Mouse (Mus musculus): ENCODE results near the gene Slc16a3. TPM values are rescaled to one million over a fixed set of nuclear protein-coding genes. Genes with fewer than 3 reads are reported as not detected.

The Slc16a3 gene
- polyA plus RNA-seq (2012; rRNA removed): 8.0 and 8.5 TPM in 2 replicates

GRCm38 (mm10) chr11:120948328-120948727 is at the start of gene Slc16a3:
Slc16a3 (plus strand) TSS chr11:120948480.
- H3K4me3 ChIP-seq (ENCODE audit: control insufficient read depth, insufficient read depth, low read length): peak within 1 kb of the TSS; percentile 41
- WGBS: 6% methylated on average over 12 of the region's 12 CpGs
- DNase-seq: peak; percentile 23
- peaks cover 25% of the 10 kb centered on the region for H3K4me1 ChIP-seq (replicated peaks; ENCODE audit: control insufficient read depth, insufficient read depth, low read length)
- no peaks in the 10 kb centered on the region for H3K36me3 ChIP-seq (ENCODE audit: control insufficient read depth, insufficient read depth, low read length)
- no peak within 1 kb of the TSS for H3K27ac ChIP-seq (ENCODE audit: control insufficient read depth, insufficient read depth, low read length)
- no peaks in the 10 kb centered on the region; the same call in 1 of the 2 replicates for H3K27me3 ChIP-seq (ENCODE audit: control insufficient read depth, insufficient read depth, low read length)
- TF ChIP-seq CTCF (IDR thresholded peaks at IDR 0.05; ENCODE audit: borderline replicate concordance, control insufficient read depth, extremely low read depth, insufficient read depth, low read length, poor library complexity): no peak

- Histone ChIP-seq H3K27ac (ENCODE audit: control insufficient read depth, insufficient read depth, low read length) (no peak overlapping the region), H3K27me3 (ENCODE audit: control insufficient read depth, insufficient read depth, low read length) (no peaks in the 10 kb centered on the region), H3K36me3 (ENCODE audit: control insufficient read depth, insufficient read depth, low read length) (no peaks in the 10 kb centered on the region), H3K4me3 (ENCODE audit: control insufficient read depth, insufficient read depth, low read length) (no peak overlapping the region), H3K4me1 (replicated peaks; ENCODE audit: control insufficient read depth, insufficient read depth, low read length) (peaks cover 4% of the 10 kb centered on the region; the same call in 1 of the 2 replicates)
- WGBS: 95% methylated on average over 8 of the region's 8 CpGs
- TF ChIP-seq POLR2A (IDR thresholded peaks at IDR 0.05; ENCODE audit: control insufficient read depth, extremely low read depth, insufficient read depth, low read length, poor library complexity) (no peak), CTCF (IDR thresholded peaks at IDR 0.05; ENCODE audit: borderline replicate concordance, control insufficient read depth, extremely low read depth, insufficient read depth, low read length, poor library complexity) (no peak)
- no peak for DNase-seq
Observed at GRCm38 (mm10) chr11:120900276-120901244, 47.7 kb upstream of the Slc16a3 start.

GRCm38 (mm10) chr11:120901729-120902486 is 46.4 kb upstream of the Slc16a3 start:
- no peaks in the 10 kb centered on the region for H3K27me3 ChIP-seq (ENCODE audit: control insufficient read depth, insufficient read depth, low read length)
- WGBS: 97% methylated on average over 21 of the region's 21 CpGs
- H3K4me3 ChIP-seq (ENCODE audit: control insufficient read depth, insufficient read depth, low read length): no peak overlapping the region
- no peaks in the 10 kb centered on the region for H3K36me3 ChIP-seq (ENCODE audit: control insufficient read depth, insufficient read depth, low read length)
- H3K27ac ChIP-seq (ENCODE audit: control insufficient read depth, insufficient read depth, low read length): no peak overlapping the region
- peaks cover 4% of the 10 kb centered on the region; the same call in 1 of the 2 replicates for H3K4me1 ChIP-seq (replicated peaks; ENCODE audit: control insufficient read depth, insufficient read depth, low read length)
- TF ChIP-seq POLR2A (IDR thresholded peaks at IDR 0.05; ENCODE audit: control insufficient read depth, extremely low read depth, insufficient read depth, low read length, poor library complexity) (no peak), CTCF (IDR thresholded peaks at IDR 0.05; ENCODE audit: borderline replicate concordance, control insufficient read depth, extremely low read depth, insufficient read depth, low read length, poor library complexity) (no peak)
- DNase-seq: no peak

- H3K27ac ChIP-seq (ENCODE audit: control insufficient read depth, insufficient read depth, low read length): no peak overlapping the region
- no peaks in the 10 kb centered on the region for H3K36me3 ChIP-seq (ENCODE audit: control insufficient read depth, insufficient read depth, low read length)
- no peak for DNase-seq
- H3K4me1 ChIP-seq (replicated peaks; ENCODE audit: control insufficient read depth, insufficient read depth, low read length): peaks cover 4% of the 10 kb centered on the region; the same call in 1 of the 2 replicates
- H3K27me3 ChIP-seq (ENCODE audit: control insufficient read depth, insufficient read depth, low read length): no peaks in the 10 kb centered on the region
- no peak overlapping the region for H3K4me3 ChIP-seq (ENCODE audit: control insufficient read depth, insufficient read depth, low read length)
- TF ChIP-seq POLR2A (IDR thresholded peaks at IDR 0.05; ENCODE audit: control insufficient read depth, extremely low read depth, insufficient read depth, low read length, poor library complexity): no peak
- TF ChIP-seq CTCF (IDR thresholded peaks at IDR 0.05; ENCODE audit: borderline replicate concordance, control insufficient read depth, extremely low read depth, insufficient read depth, low read length, poor library complexity): no peak
- WGBS: 62% methylated on average over 10 of the region's 10 CpGs
Observed at GRCm38 (mm10) chr11:120902487-120903142, 45.7 kb upstream of the Slc16a3 start.

- Histone ChIP-seq H3K4me1 (replicated peaks; ENCODE audit: control insufficient read depth, insufficient read depth, low read length) (peaks cover 4% of the 10 kb centered on the region; the same call in 1 of the 2 replicates), H3K27ac (ENCODE audit: control insufficient read depth, insufficient read depth, low read length) (no peak overlapping the region), H3K36me3 (ENCODE audit: control insufficient read depth, insufficient read depth, low read length) (no peaks in the 10 kb centered on the region), H3K27me3 (ENCODE audit: control insufficient read depth, insufficient read depth, low read length) (no peaks in the 10 kb centered on the region), H3K4me3 (ENCODE audit: control insufficient read depth, insufficient read depth, low read length) (no peak overlapping the region)
- TF ChIP-seq CTCF (IDR thresholded peaks at IDR 0.05; ENCODE audit: borderline replicate concordance, control insufficient read depth, extremely low read depth, insufficient read depth, low read length, poor library complexity) (no peak), POLR2A (IDR thresholded peaks at IDR 0.05; ENCODE audit: control insufficient read depth, extremely low read depth, insufficient read depth, low read length, poor library complexity) (no peak)
- 94% methylated on average over 24 of the region's 24 CpGs for WGBS
- DNase-seq: no peak
Observed at GRCm38 (mm10) chr11:120903159-120903850, 45.0 kb upstream of the Slc16a3 start.
